Mouse (Mus musculus) forebrain, embryonic 11.5 days (tissue): Measurements from ENCODE around the gene Tpd52l1. TPM values are rescaled to one million over a fixed set of nuclear protein-coding genes. Genes with fewer than 3 reads are reported as not detected.

Experiments used
- ATAC-seq: fragments of 200-750 bp; cut with Nextera tagmentation; replicated peaks from 2 replicates; pipeline ENCODE4 v1.8.0; 2017; ENCODE audit warnings: moderate TSS enrichment; ENCODE audit not compliant: low FRiP score
- DNase-seq: peaks from one replicate; pipeline ENCODE4 v3.0.0-alpha.2; 2017; ENCODE audit warnings: low spot score
- H3K27ac ChIP-seq: fragments of 300-500 bp; sonication (generic); 2 replicates; pipeline ENCODE4 v1.5.1; 2014; ENCODE audit warnings: low read depth, low read length
- H3K27me3 ChIP-seq: fragments of 300-500 bp; sonication (generic); 2 replicates; pipeline ENCODE4 v1.6.1; 2014; ENCODE audit warnings: mild to moderate bottlenecking, low read length, mixed read lengths; ENCODE audit not compliant: control insufficient read depth, insufficient read depth
- H3K36me3 ChIP-seq: fragments of 300-500 bp; sonication (generic); 2 replicates; pipeline ENCODE4 v1.6.1; 2014; ENCODE audit warnings: mild to moderate bottlenecking, low read length, moderate library complexity, mixed read lengths; ENCODE audit not compliant: control insufficient read depth, insufficient read depth
- H3K4me1 ChIP-seq: fragments of 300-500 bp; sonication (generic); replicated peaks from 2 replicates; pipeline ENCODE4 v1.6.1; 2014; ENCODE audit warnings: low read length, mixed read lengths; ENCODE audit not compliant: control insufficient read depth, insufficient read depth
- H3K4me2 ChIP-seq: fragments of 300-500 bp; sonication (generic); 2 replicates; pipeline ENCODE4 v1.6.1; 2014; ENCODE audit warnings: low read depth, mild to moderate bottlenecking, low read length, moderate library complexity, mixed read lengths; ENCODE audit not compliant: severe bottlenecking
- H3K4me3 ChIP-seq: fragments of 300-500 bp; sonication (generic); 2 replicates; pipeline ENCODE4 v1.5.1; 2014; ENCODE audit warnings: low read depth, low read length
- H3K9ac ChIP-seq: fragments of 300-500 bp; sonication (generic); 2 replicates; pipeline ENCODE4 v1.6.1; 2014; ENCODE audit warnings: low read length
- H3K9me3 ChIP-seq: fragments of 300-500 bp; sonication (generic); 2 replicates; pipeline ENCODE4 v1.6.1; 2016; ENCODE audit warnings: low read length, mixed read lengths; ENCODE audit not compliant: control insufficient read depth
- WGBS: fragments of 180-500 bp; shearing (Covaris S2); extraction: QIAGEN DNeasy Blood & Tissue Kit; methylation state at CpG from one replicate; pipeline ENCODE4 v1.1.7; 2014; 5-methylcytosine and 5-hydroxymethylcytosine counted together
- polyA plus RNA-seq: library from polyadenylated mRNA; unstranded; fragments of >200 nt; fragmentation: Nextera tagmentation; extraction: Ambion mirVana; gene quantifications from 2 replicates; pipeline ENCODE4 v1.2.1, GENCODE M21; 2014

Gene Tpd52l1
- polyA plus RNA-seq, 1 experiment from 2014 or later: 25.2 TPM

- no peak overlapping the region for H3K4me2 ChIP-seq
- DNase-seq: no peak
- WGBS: 73% methylated on average over 7 of the region's 7 CpGs
- H3K4me1 ChIP-seq: no peaks in the 10 kb centered on the region
- H3K27ac ChIP-seq: no peak overlapping the region
- no peak overlapping the region for H3K9ac ChIP-seq
- no peaks in the 10 kb centered on the region for H3K36me3 ChIP-seq
- no peaks in the 10 kb centered on the region for H3K9me3 ChIP-seq
- ATAC-seq: no peak
- H3K4me3 ChIP-seq: no peak overlapping the region
- H3K27me3 ChIP-seq: no peaks in the 10 kb centered on the region
Measured at GRCm38 (mm10) chr10:31354886-31355461, 90.8 kb downstream of the Tpd52l1 start.

GRCm38 (mm10) chr10:31354141-31354540 lies 91.6 kb downstream of the Tpd52l1 start:
- ATAC-seq (no peak), DNase-seq (no peak)
- H3K4me3 ChIP-seq: no peak overlapping the region
- no peak overlapping the region for H3K27ac ChIP-seq
- no peak overlapping the region for H3K9ac ChIP-seq
- H3K4me2 ChIP-seq: no peak overlapping the region
- no peaks in the 10 kb centered on the region for H3K4me1 ChIP-seq
- no peaks in the 10 kb centered on the region for H3K9me3 ChIP-seq
- 90% methylated on average over 2 of the region's 2 CpGs for WGBS
- H3K27me3 ChIP-seq: no peaks in the 10 kb centered on the region
- no peaks in the 10 kb centered on the region for H3K36me3 ChIP-seq

GRCm38 (mm10) chr10:31352845-31353427 lies 92.8 kb downstream of the Tpd52l1 start:
- H3K9me3 ChIP-seq: no peaks in the 10 kb centered on the region
- WGBS: 91% methylated on average over 1 of the region's 1 CpGs
- DNase-seq (no peak), ATAC-seq (no peak)
- no peaks in the 10 kb centered on the region for H3K27me3 ChIP-seq
- no peak overlapping the region for H3K27ac ChIP-seq
- no peak overlapping the region for H3K9ac ChIP-seq
- no peaks in the 10 kb centered on the region for H3K4me1 ChIP-seq
- H3K36me3 ChIP-seq: no peaks in the 10 kb centered on the region
- H3K4me3 ChIP-seq: no peak overlapping the region
- H3K4me2 ChIP-seq: no peak overlapping the region

- no peaks in the 10 kb centered on the region for H3K27me3 ChIP-seq
- ATAC-seq: no peak
- 90% methylated on average over 2 of the region's 2 CpGs for WGBS
Measured at GRCm38 (mm10) chr10:31351056-31351455, 94.7 kb downstream of the Tpd52l1 start.

GRCm38 (mm10) chr10:31346401-31346800 lies 99.4 kb downstream of the Tpd52l1 start:
- WGBS: 90% methylated on average over 8 of the region's 8 CpGs
- no peak for ATAC-seq
- no peak for DNase-seq

More at GRCm38 (mm10) chr10:31351056-31351455, 94.7 kb downstream of the Tpd52l1 start:
- no peaks in the 10 kb centered on the region for H3K36me3 ChIP-seq
- no peak overlapping the region for H3K4me2 ChIP-seq
- no peaks in the 10 kb centered on the region for H3K4me1 ChIP-seq
- H3K9me3 ChIP-seq: no peaks in the 10 kb centered on the region
- H3K27ac ChIP-seq: no peak overlapping the region
- DNase-seq: no peak
- no peak overlapping the region for H3K4me3 ChIP-seq
- no peak overlapping the region for H3K9ac ChIP-seq

GRCm38 (mm10) chr10:31336432-31336831 lies 109.3 kb downstream of the Tpd52l1 start:
- 91% methylated on average over 5 of the region's 5 CpGs for WGBS

More at GRCm38 (mm10) chr10:31346401-31346800, 99.4 kb downstream of the Tpd52l1 start:
- Histone ChIP-seq H3K4me3 (no peak overlapping the region), H3K36me3 (no peaks in the 10 kb centered on the region), H3K27ac (no peak overlapping the region), H3K27me3 (no peaks in the 10 kb centered on the region), H3K4me2 (no peak overlapping the region), H3K9ac (no peak overlapping the region), H3K4me1 (no peaks in the 10 kb centered on the region), H3K9me3 (no peaks in the 10 kb centered on the region)

GRCm38 (mm10) chr10:31331225-31331775 lies 114.5 kb downstream of the Tpd52l1 start:
- 91% methylated on average over 4 of the region's 4 CpGs for WGBS
- H3K9me3 ChIP-seq: no peaks in the 10 kb centered on the region
- no peak overlapping the region for H3K4me2 ChIP-seq
- ATAC-seq (no peak), DNase-seq (peak; percentile 45)
- H3K27me3 ChIP-seq: no peaks in the 10 kb centered on the region
- H3K4me1 ChIP-seq: no peaks in the 10 kb centered on the region
- H3K36me3 ChIP-seq: no peaks in the 10 kb centered on the region
- no peak overlapping the region for H3K27ac ChIP-seq
- no peak overlapping the region for H3K4me3 ChIP-seq
- H3K9ac ChIP-seq: no peak overlapping the region

More at GRCm38 (mm10) chr10:31336432-31336831, 109.3 kb downstream of the Tpd52l1 start:
- no peak for ATAC-seq
- no peak for DNase-seq
- no peaks in the 10 kb centered on the region for H3K27me3 ChIP-seq
- H3K27ac ChIP-seq: no peak overlapping the region
- H3K36me3 ChIP-seq: no peaks in the 10 kb centered on the region
- no peak overlapping the region for H3K4me3 ChIP-seq
- H3K9me3 ChIP-seq: no peaks in the 10 kb centered on the region
- H3K4me2 ChIP-seq: no peak overlapping the region
- H3K4me1 ChIP-seq: no peaks in the 10 kb centered on the region
- no peak overlapping the region for H3K9ac ChIP-seq

GRCm38 (mm10) chr10:31330286-31330962 lies 115.3 kb downstream of the Tpd52l1 start:
- ATAC-seq (no peak), DNase-seq (no peak)
- H3K4me3 ChIP-seq: no peak overlapping the region
- no peaks in the 10 kb centered on the region for H3K9me3 ChIP-seq
- no peaks in the 10 kb centered on the region for H3K36me3 ChIP-seq
- no peak overlapping the region for H3K9ac ChIP-seq
- 93% methylated on average over 3 of the region's 3 CpGs for WGBS
- H3K27ac ChIP-seq: no peak overlapping the region
- no peak overlapping the region for H3K4me2 ChIP-seq
- no peaks in the 10 kb centered on the region for H3K4me1 ChIP-seq
- no peaks in the 10 kb centered on the region for H3K27me3 ChIP-seq
